Mouse (Mus musculus): ENCODE measurements around the gene Rxfp4.

Gene Rxfp4

DNA sequence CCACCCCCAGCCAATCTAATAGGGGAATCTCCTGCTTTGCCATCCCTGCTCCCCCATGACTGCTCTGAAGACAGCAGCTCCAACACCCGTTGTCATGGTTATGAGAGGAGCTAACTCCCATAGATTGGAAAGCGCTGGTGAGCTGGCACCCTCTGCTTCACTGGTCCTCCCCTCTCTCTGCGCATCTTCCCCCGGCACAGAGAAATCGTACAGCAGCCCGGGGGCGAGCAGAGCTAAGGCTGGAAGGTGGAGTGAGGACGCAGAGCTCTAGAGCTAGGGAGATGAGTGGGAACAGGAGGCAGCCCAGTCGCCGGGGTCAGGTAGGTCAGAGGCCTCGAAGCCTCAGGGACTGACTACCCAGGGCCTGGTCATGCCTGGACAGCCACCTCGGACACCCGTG, 23.7 kb downstream of the Rxfp4 start:
- no peak for DNase-seq (ENCODE audit: low read depth, low spot score)

DNA sequence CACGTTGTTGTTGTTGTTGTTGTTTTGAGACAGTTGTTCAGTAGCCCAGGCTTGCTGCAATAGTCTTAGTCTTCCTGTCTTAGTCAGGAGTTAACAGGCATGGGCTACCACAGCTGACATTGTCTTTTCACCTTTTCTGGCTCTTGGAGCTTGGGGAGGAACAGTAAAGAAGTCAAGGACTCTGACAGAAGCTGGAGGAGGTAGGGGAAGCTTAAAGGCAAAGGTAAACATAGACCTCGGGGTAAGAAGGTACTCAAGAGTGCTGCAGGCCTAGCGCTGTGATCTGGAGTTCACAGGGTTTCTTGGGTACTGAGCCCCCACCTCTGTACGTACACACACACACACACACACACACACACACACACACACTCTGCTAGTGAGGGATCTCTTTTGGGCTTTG, 24.2 kb downstream of the Rxfp4 start:
- no peak for DNase-seq (ENCODE audit: low read depth, low spot score)

DNA sequence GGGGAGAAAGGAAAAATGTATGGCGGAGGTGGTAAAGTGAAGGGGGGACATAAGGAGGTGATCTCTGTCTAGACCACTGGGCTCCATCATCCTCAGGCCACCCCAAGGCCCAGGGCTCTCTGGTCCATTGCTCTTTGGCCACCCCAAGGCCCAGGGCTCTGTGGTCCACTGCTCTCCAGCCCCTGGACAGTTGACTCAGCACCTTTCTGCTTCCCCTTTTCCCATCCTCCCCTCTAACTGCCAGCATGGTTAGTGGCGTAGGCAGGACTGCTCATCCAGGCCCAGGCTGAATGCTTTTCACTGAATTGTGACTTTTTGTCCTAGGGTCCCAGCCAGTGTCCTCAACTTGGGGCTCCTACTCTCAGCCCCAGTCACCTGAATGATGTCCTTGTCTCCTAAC, 25.4 kb downstream of the Rxfp4 start:
- no peak for DNase-seq (ENCODE audit: low read depth, low spot score)

DNA sequence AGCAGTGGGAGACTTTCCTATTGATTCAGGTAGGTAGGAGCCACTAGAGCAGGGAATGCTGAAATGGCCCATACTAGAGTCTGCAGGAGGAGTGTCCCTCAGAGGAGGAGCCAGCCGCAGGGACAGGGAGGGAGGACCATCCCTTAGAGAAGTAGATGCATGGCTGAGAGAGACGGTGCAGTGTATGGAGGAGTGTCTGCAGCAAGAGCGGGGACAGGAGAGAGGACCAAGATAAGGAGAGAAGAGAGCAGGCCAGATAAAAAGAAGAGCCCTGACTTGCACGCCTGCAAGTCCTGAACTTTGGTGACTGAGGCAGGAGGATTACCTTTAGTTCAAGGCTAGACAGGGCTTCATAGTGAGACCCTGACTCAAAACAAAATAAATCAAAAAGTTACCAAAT, 25.8 kb downstream of the Rxfp4 start:
- DNase-seq (ENCODE audit: low read depth, low spot score) = no peak

DNA sequence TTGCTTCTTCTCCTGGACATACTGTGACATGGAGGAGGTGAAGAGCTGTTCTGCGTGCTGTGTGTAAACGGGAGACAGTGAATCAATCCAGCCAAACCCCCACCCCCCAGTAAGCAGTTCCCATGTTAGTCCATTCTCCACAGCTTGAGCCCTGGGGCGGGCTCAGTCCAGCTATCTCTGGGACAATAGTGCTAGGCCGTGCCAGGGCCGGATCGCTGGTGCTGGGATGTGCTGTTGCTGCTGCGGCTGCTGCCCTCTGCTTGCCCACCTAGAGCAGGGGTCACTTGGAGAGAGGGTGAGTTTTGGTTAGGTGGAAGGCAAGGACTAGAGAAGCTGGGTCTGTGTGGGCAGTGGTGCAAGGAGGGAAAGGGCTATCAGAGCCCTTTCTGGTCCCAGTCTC, 26.6 kb downstream of the Rxfp4 start:
- no peak for DNase-seq (ENCODE audit: low read depth, low spot score)

DNA sequence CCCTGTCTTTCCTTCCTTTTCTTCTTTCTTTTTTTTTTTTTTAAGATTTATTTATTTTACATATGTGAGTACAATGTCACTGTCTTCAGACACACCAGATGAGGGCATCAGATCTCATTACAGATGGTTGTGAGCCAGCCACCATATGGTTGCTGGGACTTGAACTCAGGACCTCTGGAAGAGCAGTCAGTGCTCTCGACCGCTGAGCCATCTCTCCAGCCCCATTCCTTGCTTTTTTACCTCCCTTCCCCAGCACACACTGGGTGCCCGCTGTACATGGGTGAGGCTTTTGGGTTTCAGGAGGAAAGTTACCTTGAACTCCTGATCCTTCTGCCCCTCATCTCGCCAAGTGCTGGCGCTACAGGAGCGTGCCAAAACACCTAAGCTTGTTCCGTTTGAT, 27.4 kb downstream of the Rxfp4 start:
- no peak for DNase-seq (ENCODE audit: low read depth, low spot score)

DNA sequence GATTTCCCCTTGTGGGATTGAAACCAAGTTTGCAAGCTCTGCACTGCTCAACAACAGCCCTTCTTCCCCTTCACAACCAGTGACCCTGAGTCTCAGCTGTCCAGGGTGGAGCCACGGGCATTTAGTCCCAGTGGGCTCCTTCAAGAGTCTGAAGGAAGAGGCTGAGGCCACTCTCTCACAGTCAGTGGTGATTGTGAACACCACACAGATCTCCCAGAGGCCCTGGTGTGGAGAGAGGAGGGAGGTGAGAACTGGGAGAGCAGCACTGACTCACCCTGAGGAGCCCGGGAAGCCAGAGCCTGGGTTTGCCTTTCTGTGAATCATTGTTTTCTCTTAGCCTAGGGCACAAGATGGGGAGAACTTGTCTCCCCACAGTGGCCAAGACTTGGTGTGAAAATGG, 28.0 kb downstream of the Rxfp4 start:
- DNase-seq (ENCODE audit: low read depth, low spot score) = no peak

DNA sequence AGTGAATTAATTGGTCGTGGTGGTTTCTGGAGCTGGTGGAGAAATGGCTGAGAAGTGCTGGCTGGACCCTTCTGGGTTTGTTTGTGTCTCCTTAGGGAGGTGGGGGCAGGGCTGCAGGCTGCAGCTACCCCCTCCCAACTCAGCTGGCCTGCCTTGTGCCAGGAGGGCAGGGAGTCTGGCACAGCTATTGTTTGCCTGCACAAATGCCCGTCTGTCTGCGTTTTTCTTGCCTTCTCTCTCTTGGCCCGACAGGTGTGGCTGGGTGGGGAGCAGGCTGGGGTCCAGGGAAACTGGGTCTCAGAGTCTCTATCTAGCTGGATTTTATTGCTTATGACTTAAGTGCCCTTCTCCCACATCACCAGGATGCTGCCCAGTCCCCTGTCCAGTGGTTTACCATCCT, 28.6 kb downstream of the Rxfp4 start:
- DNase-seq (ENCODE audit: low read depth, low spot score) = no peak

DNA sequence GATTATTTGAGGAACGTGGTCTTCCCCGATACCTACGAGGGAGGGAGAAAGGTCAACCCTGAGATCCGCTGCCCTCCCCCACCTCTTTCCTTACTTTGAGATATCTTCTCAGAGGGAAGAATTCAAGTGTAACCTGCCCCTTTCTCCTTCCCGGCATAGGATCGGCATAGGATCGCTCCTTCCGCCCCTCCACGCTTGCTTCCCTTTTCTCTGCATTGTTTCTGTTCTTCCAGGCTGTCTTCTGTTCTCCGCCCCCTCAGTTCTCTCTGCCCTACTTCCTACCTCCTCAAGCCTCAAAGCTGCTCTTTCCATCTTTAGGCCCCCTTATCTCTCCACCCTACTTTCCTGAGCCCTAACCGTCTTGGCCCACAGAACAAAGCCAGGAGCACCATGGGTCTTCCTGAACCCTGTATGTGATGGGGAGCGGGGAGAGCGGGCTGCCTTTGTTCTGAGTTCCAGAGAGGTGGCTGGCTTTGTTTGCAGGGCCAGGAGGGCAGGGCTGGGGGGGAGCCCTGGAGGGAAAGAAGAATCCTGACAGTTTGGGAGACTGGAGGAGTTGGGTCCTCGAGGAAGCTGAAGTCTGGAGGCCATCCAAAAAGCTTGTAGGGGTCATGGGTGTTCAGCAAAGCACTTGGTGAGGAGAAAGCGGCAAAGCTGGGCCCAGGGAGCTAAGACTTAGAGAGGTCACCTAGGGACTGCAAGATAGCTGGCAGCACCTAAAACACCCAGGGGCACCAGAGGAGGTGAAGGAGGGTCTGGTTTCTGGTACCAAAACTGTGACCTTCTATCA, 29.4 kb downstream of the Rxfp4 start:
- no peak for DNase-seq (ENCODE audit: low read depth, low spot score)

DNA sequence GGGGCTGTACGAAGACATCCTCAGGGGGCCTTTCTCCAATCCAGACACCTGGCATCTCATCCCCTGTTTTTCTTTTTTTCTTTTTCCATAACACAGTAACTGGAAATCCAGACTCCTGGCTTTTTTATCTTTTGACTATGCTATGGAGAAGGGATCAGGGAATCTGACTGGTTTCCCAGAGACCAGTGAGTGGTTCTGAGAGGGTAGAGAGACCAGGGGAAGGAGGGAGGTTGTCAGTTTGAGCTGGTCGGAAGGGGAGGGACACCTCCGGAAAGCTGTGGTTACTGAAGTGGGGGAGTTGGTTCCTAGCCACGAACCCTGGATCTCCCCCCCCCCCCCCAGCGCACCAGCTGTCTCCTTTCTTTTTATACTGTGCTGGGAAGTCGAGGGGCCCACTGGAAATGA, 30.0 kb downstream of the Rxfp4 start:
- no peak for DNase-seq (ENCODE audit: low read depth, low spot score)

DNA sequence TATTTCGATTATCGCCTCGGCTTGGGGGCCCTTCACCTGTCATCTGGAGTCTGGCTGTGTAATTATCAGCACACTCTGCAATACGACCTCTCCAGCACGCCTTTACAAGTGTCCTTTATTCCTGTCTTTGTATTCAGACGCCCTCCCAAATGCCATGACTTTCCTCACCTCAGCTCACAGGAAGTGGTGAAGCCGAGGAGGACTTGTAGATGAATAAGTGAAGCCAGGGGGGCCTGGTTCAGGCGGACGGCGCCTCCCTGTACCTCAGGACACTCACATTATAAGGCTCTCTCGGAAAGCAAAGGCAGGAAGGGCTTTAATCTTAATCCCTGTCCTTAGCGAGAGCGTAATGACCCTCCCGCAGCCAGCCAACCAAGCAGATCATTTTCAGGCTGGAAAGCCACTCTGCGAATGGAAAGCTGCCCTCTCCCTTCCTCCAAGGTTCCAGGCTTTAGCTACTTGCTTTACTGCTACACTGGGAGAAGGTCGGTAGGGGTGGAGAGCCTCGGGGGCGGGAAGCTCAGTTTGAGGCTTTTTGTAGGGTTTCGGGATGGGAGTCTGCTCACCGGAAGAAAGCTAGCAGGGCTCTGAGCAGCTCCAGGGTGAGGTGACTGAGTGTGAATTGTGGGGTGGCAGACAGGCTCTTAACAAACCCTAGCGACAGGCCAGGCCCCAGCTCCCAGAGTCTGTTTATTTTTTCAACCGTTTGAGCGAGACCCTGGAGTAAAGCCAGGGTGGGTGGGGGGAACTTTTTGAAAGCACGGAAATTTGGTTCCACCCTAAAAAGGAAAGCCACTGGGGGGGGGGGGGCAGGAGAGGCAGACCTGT, 30.6 kb downstream of the Rxfp4 start:
- peak; percentile 32 for DNase-seq (ENCODE audit: low read depth, low spot score)

DNA sequence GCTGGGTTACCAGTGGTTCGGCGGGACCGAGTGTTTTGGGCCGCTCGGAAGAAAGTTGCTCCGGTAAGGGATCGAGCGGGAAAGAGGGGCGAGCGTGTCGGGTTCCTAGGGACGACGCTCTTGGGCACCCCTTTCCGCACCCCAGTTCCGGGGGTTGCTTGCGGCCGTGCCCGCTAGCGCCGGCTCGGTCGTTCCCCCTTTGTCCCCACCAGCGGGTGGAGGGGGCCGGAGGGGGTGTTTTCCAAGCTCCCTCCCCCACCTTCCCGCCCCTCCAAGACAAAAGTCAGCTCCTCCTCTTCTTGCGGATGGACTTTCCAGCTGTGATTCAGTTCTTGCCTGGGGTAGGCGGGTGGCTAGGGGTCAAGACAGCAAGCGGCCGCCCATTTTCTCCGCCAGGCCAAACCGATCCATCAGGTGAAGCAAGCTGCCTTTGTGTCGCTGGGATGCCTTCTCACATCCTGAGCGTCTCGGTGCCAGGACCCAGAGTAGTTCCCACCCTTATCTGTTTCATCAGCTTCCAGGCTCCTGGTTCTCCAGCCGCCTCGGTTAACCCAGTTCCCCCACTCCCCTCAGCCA, 31.3 kb downstream of the Rxfp4 start:
- peak; percentile 59 for DNase-seq (ENCODE audit: low read depth, low spot score)

DNA sequence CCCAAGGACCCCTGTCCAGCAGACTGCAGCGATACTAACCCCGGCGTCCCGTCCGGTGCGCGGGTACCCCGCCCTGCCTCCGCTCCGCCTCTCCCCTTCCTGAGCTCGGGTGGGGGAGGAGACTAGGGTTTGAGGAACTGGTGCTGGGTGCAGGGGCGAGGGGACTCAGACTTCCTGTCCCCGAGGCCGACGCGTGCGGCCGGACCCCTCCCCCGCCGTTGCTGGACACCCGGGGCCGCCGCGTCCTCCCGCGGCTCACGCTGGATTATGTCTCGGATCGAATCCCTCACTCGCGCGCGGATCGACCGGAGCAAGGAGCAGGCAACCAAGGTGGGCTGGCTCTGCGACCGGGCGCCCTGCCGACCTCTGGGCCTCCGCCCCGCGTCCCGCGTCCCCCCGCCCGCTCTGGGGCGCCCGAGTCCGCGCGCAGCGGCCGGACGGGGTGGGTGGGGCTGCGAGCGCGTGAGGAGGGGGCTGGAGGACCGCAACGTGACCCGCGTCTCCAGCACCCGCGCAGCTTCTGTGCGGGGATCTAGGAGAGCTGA, 31.9 kb downstream of the Rxfp4 start:
- peak; percentile 73 for DNase-seq (ENCODE audit: low read depth, low spot score)

DNA sequence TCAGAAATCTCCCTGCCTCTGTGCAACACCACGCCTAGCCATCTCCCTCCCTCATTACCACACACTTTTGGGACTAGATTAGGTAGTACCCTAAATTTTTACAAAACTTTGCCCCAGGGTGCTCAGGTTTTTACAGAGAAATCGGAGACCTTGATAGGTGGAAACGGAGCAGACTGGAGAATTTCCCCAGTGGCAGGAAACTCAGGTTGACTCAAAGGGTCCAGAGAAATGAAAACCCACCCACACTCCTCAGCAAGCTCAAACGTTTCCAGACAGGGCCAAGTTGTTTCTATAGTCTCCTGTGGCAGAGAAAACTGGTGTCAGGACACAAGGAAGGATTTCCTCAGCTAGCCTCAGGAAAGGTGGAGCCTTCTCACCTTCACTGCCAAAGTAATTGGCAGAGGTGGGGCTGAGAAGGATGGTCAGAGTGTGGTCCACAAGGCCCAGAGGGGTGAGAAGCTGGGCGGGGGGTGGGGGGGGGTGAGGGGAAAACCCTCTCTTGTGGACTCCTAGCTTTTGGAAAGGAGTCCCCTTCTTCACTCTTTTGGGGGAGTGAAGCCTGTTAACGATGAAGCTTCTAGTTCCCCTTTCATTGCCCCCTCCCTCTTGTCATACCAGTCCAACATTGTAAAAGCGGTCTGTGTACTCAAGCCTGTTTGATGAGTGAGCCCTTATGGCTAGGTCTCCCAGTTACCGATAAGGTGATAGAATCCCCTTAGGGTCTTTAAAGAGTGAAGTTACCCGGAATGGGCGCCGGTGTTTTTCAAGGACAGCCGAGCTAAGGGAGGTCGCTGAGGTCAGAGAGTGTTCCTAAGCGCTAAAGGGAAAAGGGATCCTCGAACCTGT, 32.6 kb downstream of the Rxfp4 start:
- DNase-seq (ENCODE audit: low read depth, low spot score) = no peak

DNA sequence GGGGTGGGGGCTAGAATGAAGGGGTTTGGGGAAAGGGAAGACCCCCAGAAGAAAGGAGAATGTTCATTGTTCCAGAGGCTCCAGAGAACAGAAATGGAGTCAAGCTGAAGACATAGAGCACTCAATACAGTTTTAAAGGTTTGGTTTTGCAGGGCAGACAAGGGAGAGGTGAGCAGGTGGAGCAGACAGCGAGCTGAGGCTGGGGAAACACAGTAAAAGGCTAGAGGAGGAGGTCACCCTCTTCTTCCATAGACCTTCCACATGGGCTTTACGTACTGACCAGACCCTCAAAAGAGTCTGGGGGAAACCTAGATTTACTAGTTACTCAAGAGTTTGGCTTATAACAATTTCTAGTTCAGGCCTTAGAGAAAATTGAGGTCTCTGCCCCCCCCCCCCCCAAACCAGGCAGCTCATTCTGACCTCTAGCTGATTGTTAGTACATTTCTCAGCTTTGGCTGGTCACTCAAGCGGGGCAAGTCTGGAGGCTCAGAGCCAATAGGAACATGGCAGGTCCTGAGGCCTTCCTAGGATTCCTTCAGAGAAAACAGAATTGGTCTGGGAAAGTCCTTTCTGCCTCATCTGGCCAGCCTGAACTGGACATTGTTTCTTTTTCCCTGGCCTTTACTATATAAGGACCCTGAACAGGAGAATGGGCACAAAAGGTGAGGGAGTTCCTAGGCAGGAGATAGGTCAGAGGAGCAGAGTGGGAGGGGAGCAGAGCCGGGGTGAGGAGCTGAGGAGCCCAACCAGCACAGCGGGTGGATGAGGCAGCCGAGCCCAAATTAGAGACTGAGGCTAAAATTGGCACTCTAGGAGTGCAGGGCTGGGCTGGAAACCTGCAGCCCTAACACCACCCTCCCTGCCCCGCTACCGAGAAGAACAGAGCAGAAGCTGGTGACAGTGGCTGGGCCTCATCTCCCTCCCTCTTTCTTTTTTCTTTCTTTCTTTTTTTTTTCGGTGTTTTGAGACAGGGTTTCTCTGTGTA, 33.5 kb downstream of the Rxfp4 start:
- no peak for DNase-seq (ENCODE audit: low read depth, low spot score)

DNA sequence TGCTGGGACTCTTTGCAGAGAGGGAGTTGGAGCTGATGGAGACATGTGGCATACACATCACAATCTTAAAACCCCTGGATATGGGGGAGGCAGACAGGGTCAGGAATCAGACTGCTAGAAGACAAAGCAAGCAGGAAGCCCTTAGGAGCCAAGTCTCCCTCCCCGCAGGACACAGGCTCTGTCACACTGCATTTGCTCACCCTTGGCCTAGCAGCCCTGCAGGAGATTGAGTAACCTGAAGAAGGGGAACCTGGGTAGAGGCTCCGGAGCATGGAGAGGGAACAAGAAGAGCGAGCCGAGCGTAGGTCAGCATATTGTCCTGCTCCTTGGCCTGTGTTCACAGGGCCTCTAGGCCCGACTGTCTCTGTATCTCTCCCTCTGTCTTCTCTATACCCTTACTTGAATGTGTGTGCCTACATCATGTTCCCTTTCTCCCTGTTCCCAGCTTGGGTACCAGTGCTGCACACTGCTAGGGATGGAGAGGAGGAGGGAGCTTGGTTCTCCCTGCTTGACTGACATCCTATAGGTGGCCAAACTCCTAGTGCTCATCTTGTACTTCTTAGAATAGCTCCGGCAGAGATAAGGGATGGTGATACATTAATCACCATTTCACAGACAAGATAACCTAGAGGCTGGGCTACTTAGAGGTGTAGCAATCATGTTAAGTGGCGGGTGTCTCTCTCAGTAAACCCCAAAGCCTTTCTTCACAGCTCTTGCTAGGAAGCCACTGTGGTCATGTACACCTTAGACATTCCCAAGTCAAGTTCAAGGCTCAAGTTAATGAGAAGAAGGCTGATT, 34.7 kb downstream of the Rxfp4 start:
- no peak for DNase-seq (ENCODE audit: low read depth, low spot score)

DNA sequence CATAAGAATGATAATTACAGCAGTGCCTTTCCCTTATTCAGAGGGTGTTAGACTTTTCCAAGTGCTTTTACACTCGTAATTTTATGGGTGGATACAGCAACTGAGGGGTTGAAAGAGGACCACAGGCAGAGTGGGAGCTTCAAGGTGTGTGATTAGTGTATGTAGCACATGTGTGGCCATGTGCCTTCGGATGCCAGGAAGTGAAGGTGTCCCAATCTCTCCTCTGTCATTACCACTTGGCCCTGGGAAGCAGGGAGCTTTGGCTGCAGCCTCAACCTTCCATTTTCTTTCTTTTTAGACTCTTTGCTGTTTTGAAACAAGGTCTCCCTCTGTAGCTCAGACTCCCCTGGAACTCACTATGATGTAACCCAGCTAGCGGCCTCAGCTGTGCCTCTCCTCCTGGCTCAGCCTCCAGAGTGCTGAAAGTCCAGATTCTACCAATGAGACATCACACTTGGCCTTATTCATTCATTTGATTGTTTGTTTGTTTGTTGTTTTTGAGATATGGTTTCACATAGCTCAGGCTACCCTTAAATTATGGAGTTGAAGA, 35.9 kb downstream of the Rxfp4 start:
- no peak for DNase-seq (ENCODE audit: low read depth, low spot score)

DNA sequence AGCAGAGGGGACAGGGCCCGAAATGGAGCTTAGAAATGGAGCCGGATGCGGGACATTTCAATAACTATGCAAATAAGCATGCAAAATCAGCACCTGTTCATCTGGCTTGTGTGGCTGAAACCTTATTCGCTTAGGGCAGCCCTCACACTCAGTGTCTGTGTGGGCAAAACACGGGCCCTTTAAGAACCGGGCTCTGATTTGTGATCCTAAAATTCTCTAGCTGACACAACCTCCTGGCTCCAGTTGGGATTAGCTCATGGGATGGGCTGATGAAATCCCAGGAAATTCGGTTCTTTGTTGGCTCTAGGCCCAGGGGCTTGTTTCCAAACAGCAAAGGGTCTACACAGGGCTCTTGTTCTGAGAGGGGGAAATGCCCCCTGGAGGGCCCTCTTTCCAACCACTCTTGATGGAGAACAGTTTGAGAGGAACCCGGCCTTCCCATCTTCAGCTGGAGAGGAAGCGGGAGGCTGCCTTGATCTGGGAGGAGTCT, 37.0 kb downstream of the Rxfp4 start:
- DNase-seq (ENCODE audit: low read depth, low spot score) = no peak

DNA sequence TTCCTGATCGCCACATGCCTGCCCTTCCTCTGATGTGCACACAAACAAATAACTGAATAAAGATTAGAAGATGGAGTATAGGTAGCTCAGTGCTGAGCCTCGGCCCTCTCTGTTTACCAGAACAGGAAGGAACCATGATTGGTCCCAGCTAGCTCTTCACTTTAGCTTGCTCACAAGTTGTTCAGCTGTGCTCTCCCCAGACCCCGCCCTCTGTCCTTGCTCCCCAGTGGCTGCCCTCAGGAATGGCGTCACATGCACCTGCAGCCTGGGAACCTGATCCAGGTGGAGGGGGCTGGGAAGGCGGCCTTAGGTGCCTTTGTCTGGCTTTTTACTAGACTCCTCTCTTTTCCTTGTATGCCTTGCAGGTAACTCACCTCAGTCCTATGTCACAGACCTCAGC, 37.8 kb downstream of the Rxfp4 start:
- no peak for DNase-seq (ENCODE audit: low read depth, low spot score)

Measured in forelimb bud, embryonic 11.5 days (tissue).